Mouse (Mus musculus): Measurements from ENCODE around the gene Gm4353.

DNA sequence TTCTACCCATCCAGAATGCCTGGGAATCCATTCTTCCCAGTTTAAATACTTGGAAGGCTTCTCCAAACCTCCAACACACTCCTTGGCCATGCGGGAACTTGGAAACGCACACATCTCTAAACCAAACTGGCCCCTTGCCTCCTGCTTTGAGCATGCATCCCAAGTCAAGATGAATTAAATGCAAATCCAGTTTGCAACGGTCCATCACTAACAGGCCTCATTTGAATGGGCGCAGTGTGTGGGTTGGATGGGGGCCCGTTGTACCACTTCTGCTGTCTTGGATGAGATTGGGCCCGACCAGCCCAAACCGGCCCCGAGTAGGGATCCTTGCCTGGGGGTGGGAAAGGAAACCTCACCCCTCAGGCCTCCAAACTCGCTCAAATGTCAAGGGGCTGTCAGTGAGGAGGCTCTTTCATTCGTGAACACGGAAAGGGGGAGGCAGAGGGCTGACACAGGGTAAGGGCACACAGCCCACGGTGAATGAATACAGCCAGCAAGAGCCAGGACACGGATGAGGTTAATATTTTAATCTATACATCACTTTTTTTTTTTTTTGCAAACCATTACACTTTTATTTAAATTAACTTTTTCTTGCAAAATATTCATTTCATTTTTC, 38.7 kb upstream of the Gm4353 start:
- TF ChIP-seq POLR2A (IDR thresholded peaks at IDR 0.05; ENCODE audit: insufficient read length, low read depth) (no peak), POLR2AphosphoS2 (IDR thresholded peaks at IDR 0.05; ENCODE audit: insufficient read length, low read depth) (no peak), REST (IDR thresholded peaks at IDR 0.05; ENCODE audit: insufficient read depth, insufficient read length) (no peak), E2F4 (IDR thresholded peaks at IDR 0.05; ENCODE audit: insufficient read depth) (no peak), TCF12 (IDR thresholded peaks at IDR 0.05; ENCODE audit: insufficient read depth, poor library complexity, severe bottlenecking) (no peak), USF1 (IDR thresholded peaks at IDR 0.05; ENCODE audit: low read depth) (no peak), MAX (IDR thresholded peaks at IDR 0.05; ENCODE audit: low read depth) (no peak), MYOG (IDR thresholded peaks at IDR 0.05; ENCODE audit: control insufficient read depth in 1 of 3, insufficient read depth in 1 of 3, insufficient read length in 2 of 3, low read depth in 2 of 3) (no peak), TCF3 (IDR thresholded peaks at IDR 0.05; ENCODE audit: insufficient read length, low read depth) (no peak)

All from myocyte (in vitro differentiated cells).